Mouse (Mus musculus) thymus, adult 2 months (tissue): ENCODE results near the gene Smg6. TPM values are rescaled to one million over a fixed set of nuclear protein-coding genes. Genes with fewer than 3 reads are reported as not detected.
A peak's percentile ranks its signal among the peaks of the same experiment; 100 is the strongest.

ENCODE experiments used
- DNase-seq: peaks from one replicate; pipeline ENCODE4 v3.0.0; 2021
- H3K27ac ChIP-seq: fragments of 200-500 bp; 2 replicates; pipeline ENCODE4 v1.5.1; 2012; ENCODE audit warnings: low read length, control low read depth; ENCODE audit not compliant: control insufficient read depth, insufficient read depth
- H3K27me3 ChIP-seq: fragments of 200-500 bp; 2 replicates; pipeline ENCODE4 v1.6.1; 2012; ENCODE audit warnings: mild to moderate bottlenecking, low read length, moderate library complexity, mixed read lengths; ENCODE audit not compliant: control insufficient read depth, insufficient read depth
- H3K36me3 ChIP-seq: fragments of 200-500 bp; 2 replicates; pipeline ENCODE4 v1.6.1; 2012; ENCODE audit warnings: mild to moderate bottlenecking, low read length, moderate library complexity; ENCODE audit not compliant: control insufficient read depth, insufficient read depth
- H3K4me1 ChIP-seq: fragments of 200-500 bp; replicated peaks from 2 replicates; pipeline ENCODE4 v1.6.1; 2012; ENCODE audit warnings: low read length; ENCODE audit not compliant: control insufficient read depth, insufficient read depth
- H3K4me3 ChIP-seq: fragments of 200-500 bp; 2 replicates; pipeline ENCODE4 v1.5.1; 2012; ENCODE audit warnings: mild to moderate bottlenecking, low read length, control low read depth, moderate library complexity; ENCODE audit not compliant: control insufficient read depth, insufficient read depth
- CTCF ChIP-seq: fragments of 200-500 bp; IDR thresholded peaks from 2 replicates; pipeline ENCODE4 v1.5.1; 2012; ENCODE audit warnings: mild to moderate bottlenecking, control low read depth, low read length, moderate library complexity, borderline replicate concordance; ENCODE audit not compliant: control insufficient read depth, poor library complexity, insufficient read depth; ENCODE audit errors: extremely low read depth
- POLR2A ChIP-seq: fragments of 200-500 bp; IDR thresholded peaks from 2 replicates; pipeline ENCODE4 v1.6.1; 2012; ENCODE audit warnings: mild to moderate bottlenecking, low read length, control low read depth, moderate library complexity; ENCODE audit not compliant: control insufficient read depth, poor library complexity, insufficient read depth; ENCODE audit errors: extremely low read depth
- WGBS: fragments of 180-500 bp; shearing (Covaris S2); methylation state at CpG from one replicate; pipeline ENCODE4 v1.1.7; 2018; 5-methylcytosine and 5-hydroxymethylcytosine counted together
- polyA plus RNA-seq: library from polyadenylated mRNA; depleted of rRNA; stranded (reverse); fragments of >200 nt; gene quantifications from 2 replicates; pipeline ENCODE4 v1.2.3, GENCODE M21; 2012

Smg6 gene
- polyA plus RNA-seq, 1 experiment = 69.7 TPM

- Histone ChIP-seq H3K27me3 (no peaks in the 10 kb centered on the region), H3K4me1 (no peaks in the 10 kb centered on the region), H3K27ac (no peak overlapping the region), H3K36me3 (no peaks in the 10 kb centered on the region), H3K4me3 (no peak overlapping the region)
- TF ChIP-seq CTCF (no peak), POLR2A (no peak)
- no peak for DNase-seq
Measured at GRCm38 (mm10) chr11:74974615-74975014, 49.0 kb downstream of the Smg6 start.

DNA sequence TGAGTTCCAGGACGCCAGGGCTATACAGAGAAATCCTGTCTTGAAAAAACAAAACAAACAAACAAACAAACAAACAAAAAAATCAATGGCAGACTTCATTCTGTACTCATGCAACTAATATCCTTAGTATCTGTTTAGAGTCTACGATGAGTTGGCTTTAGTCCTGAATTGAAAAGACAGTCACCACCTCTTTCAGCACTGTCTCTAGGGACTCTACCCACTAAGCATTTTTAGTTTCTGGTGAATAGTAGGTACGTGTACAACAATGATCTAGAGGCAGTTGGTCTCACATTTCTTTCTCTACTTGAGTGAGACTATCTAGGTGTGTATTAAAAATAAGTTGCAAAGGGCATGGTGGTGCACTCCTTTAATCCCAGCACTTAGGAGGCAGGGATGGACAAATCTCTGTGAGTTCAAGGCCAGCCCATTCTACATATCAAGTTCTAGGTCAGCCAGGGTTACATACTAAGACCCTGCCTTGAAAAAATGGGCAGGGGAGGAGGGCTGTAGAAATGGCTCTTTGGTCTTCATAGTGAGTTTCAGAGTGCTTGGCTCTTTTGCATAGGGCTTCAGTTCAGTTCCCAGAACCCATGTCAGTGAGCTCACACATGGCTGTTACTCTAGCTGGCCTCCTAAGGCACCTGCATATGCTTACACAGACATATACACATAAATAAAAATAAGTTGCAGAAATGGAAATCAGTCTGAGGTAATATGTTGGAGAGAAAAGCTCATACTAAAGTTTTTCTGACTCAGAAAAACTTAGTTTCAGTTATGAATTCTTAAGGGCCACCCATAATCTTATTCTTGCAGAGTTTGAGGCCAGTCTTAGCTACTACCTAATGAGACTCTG, 51.4 kb downstream of the Smg6 start:
- no peak for TF ChIP-seq CTCF
- TF ChIP-seq POLR2A = no peak
- 95% methylated on average over 3 of the region's 3 CpGs for WGBS
- Histone ChIP-seq H3K27ac (no peak overlapping the region), H3K27me3 (no peaks in the 10 kb centered on the region), H3K4me1 (no peaks in the 10 kb centered on the region), H3K4me3 (no peak overlapping the region), H3K36me3 (no peaks in the 10 kb centered on the region)
- no peak for DNase-seq

DNA sequence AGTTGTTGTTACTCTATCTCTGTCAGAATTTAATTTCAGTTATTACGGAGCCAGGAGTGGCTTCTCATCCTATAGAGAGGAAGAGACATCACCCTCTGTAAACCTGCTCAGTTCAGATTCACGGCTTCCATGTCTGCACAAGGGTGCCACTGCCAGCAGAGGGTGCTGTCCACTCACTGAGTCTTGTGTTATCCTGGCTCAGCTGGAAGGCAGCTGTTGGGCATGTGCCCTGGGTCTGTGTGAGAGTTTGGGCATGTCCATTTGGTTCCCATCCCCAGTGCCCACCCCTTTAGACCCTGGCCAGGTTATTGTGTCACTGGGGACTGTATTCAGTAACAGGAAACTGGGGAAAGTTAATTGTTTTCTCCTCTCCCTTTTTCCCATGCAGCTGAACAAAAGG, 55.8 kb downstream of the Smg6 start:
- no peaks in the 10 kb centered on the region for H3K36me3 ChIP-seq
- WGBS = 52% methylated on average over 2 of the region's 2 CpGs
- peak; percentile 81 for DNase-seq
- H3K4me1 ChIP-seq = no peaks in the 10 kb centered on the region
- TF ChIP-seq CTCF (peak; percentile 88; the same call in 1 of the 2 replicates), POLR2A (no peak)
- H3K27me3 ChIP-seq = no peaks in the 10 kb centered on the region
- H3K4me3 ChIP-seq = no peak overlapping the region
- H3K27ac ChIP-seq = no peak overlapping the region

- Histone ChIP-seq H3K27me3 (no peaks in the 10 kb centered on the region), H3K4me1 (no peaks in the 10 kb centered on the region), H3K36me3 (no peaks in the 10 kb centered on the region), H3K4me3 (no peak overlapping the region), H3K27ac (no peak overlapping the region)
- TF ChIP-seq POLR2A = no peak
- no peak for TF ChIP-seq CTCF
- DNase-seq = no peak
Measured at GRCm38 (mm10) chr11:74982241-74982640, 56.6 kb downstream of the Smg6 start.

- Histone ChIP-seq H3K27ac (no peak overlapping the region), H3K4me3 (no peak overlapping the region), H3K36me3 (peaks cover 14% of the 10 kb centered on the region), H3K4me1 (no peaks in the 10 kb centered on the region), H3K27me3 (no peaks in the 10 kb centered on the region)
- 78% methylated on average over 5 of the region's 5 CpGs for WGBS
- TF ChIP-seq CTCF = no peak
- TF ChIP-seq POLR2A = no peak
- DNase-seq = no peak
Measured at GRCm38 (mm10) chr11:74988162-74988561, 62.5 kb downstream of the Smg6 start.

DNA sequence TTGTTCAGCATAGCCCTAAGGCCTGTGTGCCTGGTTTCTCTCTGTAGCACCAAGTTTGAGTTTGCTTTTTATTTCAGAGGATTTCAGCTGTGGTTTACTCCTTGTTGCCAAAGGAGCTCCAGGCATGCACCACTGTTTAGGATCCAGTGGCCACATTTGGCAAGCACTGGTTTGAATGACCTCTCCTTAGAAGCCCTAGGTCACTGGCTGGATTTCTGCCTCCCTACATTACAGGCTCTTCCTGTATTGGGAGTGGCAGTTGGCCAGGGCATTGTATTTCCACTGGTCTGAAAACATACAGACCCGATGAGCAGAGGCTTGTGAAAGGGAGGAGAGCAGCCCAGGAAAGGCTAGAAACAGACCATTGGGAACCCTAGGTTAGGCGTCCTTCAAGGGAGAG, 63.4 kb downstream of the Smg6 start:
- 79% methylated on average over 2 of the region's 2 CpGs for whole genome bisulfite sequencing

GRCm38 (mm10) chr11:74990501-74990900, 64.9 kb downstream of the Smg6 start:
- TF ChIP-seq POLR2A (no peak), CTCF (no peak)
- WGBS = 96% methylated on average over 5 of the region's 5 CpGs
- Histone ChIP-seq H3K4me3 (no peak overlapping the region), H3K36me3 (peaks cover 22% of the 10 kb centered on the region), H3K27me3 (no peaks in the 10 kb centered on the region), H3K4me1 (no peaks in the 10 kb centered on the region), H3K27ac (no peak overlapping the region)
- DNase-seq = no peak

More for the DNA sequence above, 63.4 kb downstream of the Smg6 start:
- no peak overlapping the region for H3K27ac ChIP-seq
- H3K4me3 ChIP-seq = no peak overlapping the region
- TF ChIP-seq POLR2A = no peak
- TF ChIP-seq CTCF = no peak
- no peaks in the 10 kb centered on the region for H3K4me1 ChIP-seq
- H3K27me3 ChIP-seq = no peaks in the 10 kb centered on the region
- DNase-seq = no peak
- H3K36me3 ChIP-seq = peaks cover 14% of the 10 kb centered on the region

DNA sequence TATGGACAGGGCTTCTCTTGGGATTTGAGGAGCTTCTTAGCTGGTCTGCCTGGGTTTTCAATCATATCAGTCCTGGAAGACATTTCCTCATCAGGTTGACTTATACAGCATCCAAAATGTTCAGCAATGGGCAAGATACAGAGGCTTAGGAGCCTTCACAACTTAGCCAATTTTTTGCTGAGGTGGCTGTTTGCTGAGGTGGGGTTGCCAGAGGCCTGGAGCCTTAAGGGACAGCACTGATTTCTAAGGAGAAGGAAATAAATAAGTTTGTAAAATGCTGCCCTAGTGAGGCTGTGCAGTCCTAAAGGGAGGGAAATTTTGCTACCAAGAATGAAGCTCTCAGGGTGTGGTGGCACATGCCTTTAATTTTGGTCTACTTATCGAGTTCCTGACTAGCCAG, 65.7 kb downstream of the Smg6 start:
- H3K4me1 ChIP-seq = no peaks in the 10 kb centered on the region
- H3K4me3 ChIP-seq = no peak overlapping the region
- WGBS = 85% methylated on average over 1 of the region's 1 CpGs
- no peak overlapping the region for H3K27ac ChIP-seq
- no peaks in the 10 kb centered on the region for H3K27me3 ChIP-seq
- DNase-seq = no peak
- H3K36me3 ChIP-seq = peaks cover 22% of the 10 kb centered on the region
- no peak for TF ChIP-seq POLR2A
- no peak for TF ChIP-seq CTCF
